Mouse (Mus musculus) liver, embryonic 14.5 days (tissue): ENCODE results near the gene Frmd4a.

Experiments used
- CTCF ChIP-seq: IDR thresholded peaks from 2 replicates; pipeline ENCODE4 v1.5.1; 2016; ENCODE audit warnings: antibody characterized with exemption, low read depth, control low read depth
- EP300 ChIP-seq: IDR thresholded peaks from 2 replicates; pipeline ENCODE4 v1.6.1; 2016; ENCODE audit warnings: antibody characterized with exemption, low read depth

DNA sequence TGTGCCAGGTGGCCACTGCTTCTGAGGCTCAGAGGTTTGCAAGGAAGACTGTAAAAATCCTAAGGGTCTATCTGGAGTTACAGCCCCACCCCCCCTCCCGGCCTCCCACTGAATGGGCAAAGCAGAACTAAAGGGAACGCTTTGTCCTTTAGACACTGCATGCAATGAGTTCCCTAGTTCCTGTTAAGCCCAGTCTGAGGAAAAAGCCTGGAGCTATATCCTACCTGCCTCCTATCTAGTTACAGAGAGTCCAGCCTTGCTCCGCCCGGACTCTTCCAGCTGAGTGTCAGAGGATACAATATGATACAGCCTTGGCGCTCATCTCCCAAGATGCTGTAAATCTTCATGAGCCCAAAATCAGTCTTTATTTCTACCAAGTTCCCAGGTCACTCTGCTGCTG is 556.7 kb downstream of the Frmd4a start:
- TF ChIP-seq EP300 (no peak), CTCF (no peak)
